Mouse (Mus musculus) ovary, postnatal 36 days (tissue): ENCODE results near the gene Mgl2.
"Not testable (repeated sequence)": the region's sequence is repeated elsewhere in the genome, so short reads cannot be mapped to it uniquely, and the experiment has no call there.

Experiments used
- DNase-seq: peaks from one replicate; pipeline ENCODE4 v3.0.0; 2022; ENCODE audit warnings: low spot score, mixed read lengths

Mgl2 gene

GRCm38 (mm10) chr11:70129926-70130379, at the start of gene Mgl2:
Mgl2 (plus strand) TSS chr11:70130329.
- no peak for DNase-seq

- no peak for DNase-seq
These were observed 49.1 kb upstream of the Mgl2 start for GRCm38 (mm10) chr11:70080803-70081590.

- DNase-seq, result no peak
These were observed 45.6 kb upstream of the Mgl2 start for GRCm38 (mm10) chr11:70084563-70084962.

GRCm38 (mm10) chr11:70091986-70092783, 37.9 kb upstream of the Mgl2 start, which contains the start of gene Asgr2:
Asgr2 (plus strand) TSS chr11:70092644.
- DNase-seq, result peak; percentile 73

- DNase-seq, result no peak
These were observed 32.7 kb upstream of the Mgl2 start for GRCm38 (mm10) chr11:70097396-70097795.

- DNase-seq, result no peak
These were observed 31.0 kb upstream of the Mgl2 start for GRCm38 (mm10) chr11:70099102-70099501.

- no peak for DNase-seq
These were observed 30.3 kb upstream of the Mgl2 start for GRCm38 (mm10) chr11:70099809-70100208.

- DNase-seq, result no peak
These were observed 26.3 kb upstream of the Mgl2 start for GRCm38 (mm10) chr11:70103701-70104315.

GRCm38 (mm10) chr11:70107085-70107484, 23.0 kb upstream of the Mgl2 start:
- DNase-seq, result no peak

GRCm38 (mm10) chr11:70110146-70110545, 20.0 kb upstream of the Mgl2 start:
- DNase-seq, result peak; percentile 16

GRCm38 (mm10) chr11:70114562-70114961, 15.6 kb upstream of the Mgl2 start:
- no peak for DNase-seq

- DNase-seq, result no peak
These were observed 14.2 kb upstream of the Mgl2 start for GRCm38 (mm10) chr11:70115901-70116300.

GRCm38 (mm10) chr11:70135001-70135400, 4.9 kb downstream of the Mgl2 start:
- DNase-seq, result not testable (repeated sequence)

- DNase-seq, result not testable (repeated sequence)
These were observed 5.8 kb downstream of the Mgl2 start for GRCm38 (mm10) chr11:70135925-70136324.

- DNase-seq, result peak; percentile 15
These were observed 9.0 kb downstream of the Mgl2 start for GRCm38 (mm10) chr11:70139171-70139570.

- DNase-seq, result no peak
These were observed 20.9 kb downstream of the Mgl2 start for GRCm38 (mm10) chr11:70151072-70151471.

- DNase-seq, result not testable (repeated sequence)
These were observed 25.8 kb downstream of the Mgl2 start, which contains the start of gene Clec10a for GRCm38 (mm10) chr11:70155897-70156296. Clec10a (plus strand) TSS chr11:70156197.

GRCm38 (mm10) chr11:70162336-70162735, 32.2 kb downstream of the Mgl2 start:
- no peak for DNase-seq

GRCm38 (mm10) chr11:70165972-70166921, 36.1 kb downstream of the Mgl2 start:
- DNase-seq, result peak; percentile 46

GRCm38 (mm10) chr11:70168136-70168535, 38.0 kb downstream of the Mgl2 start:
- no peak for DNase-seq

- DNase-seq, result not testable (repeated sequence)
These were observed 39.3 kb downstream of the Mgl2 start for GRCm38 (mm10) chr11:70169471-70169870.
